Mouse (Mus musculus) embryonic facial prominence, embryonic 10.5 days (tissue): Measurements from ENCODE around the gene Tex44. TPM values are rescaled to one million over a fixed set of nuclear protein-coding genes. Genes with fewer than 3 reads are reported as not detected.
"Not testable (repeated sequence)": the region's sequence is repeated elsewhere in the genome, so short reads cannot be mapped to it uniquely, and the experiment has no call there.

Source experiments
- DNase-seq: peaks from one replicate; pipeline ENCODE4 v3.0.0-alpha.2; 2017; ENCODE audit warnings: low spot score
- H3K27ac ChIP-seq: fragments of 300-500 bp; sonication (generic); replicated peaks from 2 replicates; pipeline ENCODE4 v1.5.1; 2016; ENCODE audit warnings: mild to moderate bottlenecking
- H3K27me3 ChIP-seq: fragments of 300-500 bp; sonication (generic); replicated peaks from 2 replicates; pipeline ENCODE4 v1.6.1; 2016; ENCODE audit warnings: low read depth, mild to moderate bottlenecking; ENCODE audit not compliant: poor library complexity, severe bottlenecking
- H3K36me3 ChIP-seq: fragments of 300-500 bp; sonication (generic); replicated peaks from 2 replicates; pipeline ENCODE4 v1.6.1; 2016; ENCODE audit warnings: mild to moderate bottlenecking, moderate library complexity
- H3K4me1 ChIP-seq: fragments of 300-500 bp; sonication (generic); 2 replicates; pipeline ENCODE4 v1.6.1; 2016
- H3K4me3 ChIP-seq: fragments of 300-500 bp; sonication (generic); 2 replicates; pipeline ENCODE4 v1.5.1; 2016; ENCODE audit warnings: mild to moderate bottlenecking, moderate library complexity
- H3K9me3 ChIP-seq: fragments of 300-500 bp; sonication (generic); 2 replicates; pipeline ENCODE4 v1.6.1; 2016; ENCODE audit warnings: mild to moderate bottlenecking
- whole genome bisulfite sequencing: fragments of 180-500 bp; shearing (Covaris S2); methylation state at CpG from one replicate; pipeline ENCODE4 v1.1.7; 2016; 5-methylcytosine and 5-hydroxymethylcytosine counted together
- polyA plus RNA-seq: library from polyadenylated mRNA; unstranded; fragments of >200 nt; fragmentation: Nextera tagmentation; extraction: Ambion mirVana; gene quantifications from 2 replicates; pipeline ENCODE4 v1.2.1, GENCODE M21; 2016

Gene Tex44
- polyA plus RNA-seq, 1 experiment from 2014 or later, result not detected

DNA sequence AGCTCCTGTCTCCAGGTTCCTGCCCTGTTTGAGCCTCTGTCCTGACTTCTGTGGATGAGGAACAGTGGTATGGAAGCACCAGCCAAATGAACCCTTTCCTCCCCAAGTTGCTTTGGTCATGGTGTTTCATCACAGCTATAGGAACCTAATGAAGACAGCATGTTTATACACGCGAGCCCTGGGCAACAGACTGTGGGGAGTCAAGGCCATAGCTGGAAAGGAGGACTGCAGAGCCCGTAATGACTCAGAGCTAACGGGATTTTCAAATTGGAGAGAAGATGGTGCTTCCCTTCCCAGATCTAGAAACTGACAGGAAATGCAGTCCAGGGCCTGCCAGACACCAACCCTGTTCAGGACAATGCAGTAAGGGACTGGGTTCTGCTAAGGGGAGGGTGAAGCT is 33.2 kb downstream of the Tex44 start:
- WGBS, result 80% methylated on average over 4 of the region's 4 CpGs
- no peak overlapping the region for H3K4me3 ChIP-seq
- H3K27ac ChIP-seq, result no peak overlapping the region
- no peak for DNase-seq
- no peaks in the 10 kb centered on the region; the same call in 1 of the 2 replicates for H3K9me3 ChIP-seq
- no peaks in the 10 kb centered on the region for H3K27me3 ChIP-seq
- H3K36me3 ChIP-seq, result no peaks in the 10 kb centered on the region
- H3K4me1 ChIP-seq, result peaks cover 10% of the 10 kb centered on the region

DNA sequence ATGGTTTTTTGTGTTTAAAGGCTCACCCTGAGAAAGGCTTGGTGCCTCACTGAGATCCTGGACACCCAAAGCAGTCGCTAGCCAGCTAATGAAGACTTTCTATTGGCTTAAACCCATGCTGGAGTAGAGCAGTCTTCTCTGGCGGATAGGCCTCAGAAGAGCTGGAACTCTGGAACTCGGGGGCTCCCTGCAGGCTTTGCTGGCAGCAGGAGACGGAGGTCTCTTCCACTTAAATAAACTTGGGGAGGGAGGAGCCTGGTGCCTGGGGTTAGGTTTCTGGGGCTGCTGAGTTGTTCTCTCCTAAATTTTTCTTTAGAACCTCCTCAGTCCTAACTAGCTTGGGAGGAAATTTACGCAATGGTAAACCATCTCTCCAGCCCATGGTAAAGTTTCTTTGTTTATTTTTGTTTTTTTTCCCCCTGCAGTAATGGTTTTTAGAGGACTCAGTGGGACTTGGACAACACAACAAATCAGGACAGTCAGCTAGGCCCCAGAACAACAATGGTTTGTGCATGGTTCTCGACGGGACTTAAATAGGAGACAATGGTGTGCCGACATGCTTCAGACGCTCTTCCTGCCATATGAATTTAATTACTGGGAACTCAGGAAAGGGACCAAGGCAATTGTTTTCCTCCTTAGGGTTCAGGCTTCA is 38.2 kb downstream of the Tex44 start:
- H3K36me3 ChIP-seq, result no peaks in the 10 kb centered on the region
- H3K27ac ChIP-seq, result peak overlapping the region; percentile 90
- H3K27me3 ChIP-seq, result no peaks in the 10 kb centered on the region
- no peaks in the 10 kb centered on the region; the same call in 1 of the 2 replicates for H3K9me3 ChIP-seq
- H3K4me3 ChIP-seq, result no peak overlapping the region
- WGBS, result 38% methylated on average over 9 of the region's 9 CpGs
- peak; percentile 48 for DNase-seq
- peaks cover 15% of the 10 kb centered on the region for H3K4me1 ChIP-seq

DNA sequence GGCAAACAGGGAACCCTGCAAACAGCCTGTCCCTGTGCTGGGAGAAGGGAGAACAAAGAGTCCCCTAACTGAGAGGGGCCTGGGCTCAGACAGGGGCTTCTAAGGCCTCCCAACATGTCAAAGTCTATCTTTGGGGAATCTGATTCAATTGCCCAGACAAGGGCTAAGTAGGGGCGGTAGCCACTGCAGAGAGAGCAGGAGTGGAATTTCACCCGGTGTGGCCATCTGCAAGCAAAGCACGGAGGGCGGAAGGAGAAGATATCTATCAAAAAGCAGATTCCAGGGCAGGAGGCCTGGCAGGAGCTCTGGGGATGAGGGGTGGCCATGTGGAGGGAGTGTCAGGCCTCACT is 38.7 kb downstream of the Tex44 start:
- no peaks in the 10 kb centered on the region; the same call in 1 of the 2 replicates for H3K9me3 ChIP-seq
- no peaks in the 10 kb centered on the region for H3K27me3 ChIP-seq
- WGBS, result 33% methylated on average over 4 of the region's 4 CpGs
- H3K36me3 ChIP-seq, result no peaks in the 10 kb centered on the region
- peak; percentile 65 for DNase-seq
- H3K27ac ChIP-seq, result peak overlapping the region; percentile 90
- H3K4me1 ChIP-seq, result peaks cover 15% of the 10 kb centered on the region
- H3K4me3 ChIP-seq, result no peak overlapping the region

DNA sequence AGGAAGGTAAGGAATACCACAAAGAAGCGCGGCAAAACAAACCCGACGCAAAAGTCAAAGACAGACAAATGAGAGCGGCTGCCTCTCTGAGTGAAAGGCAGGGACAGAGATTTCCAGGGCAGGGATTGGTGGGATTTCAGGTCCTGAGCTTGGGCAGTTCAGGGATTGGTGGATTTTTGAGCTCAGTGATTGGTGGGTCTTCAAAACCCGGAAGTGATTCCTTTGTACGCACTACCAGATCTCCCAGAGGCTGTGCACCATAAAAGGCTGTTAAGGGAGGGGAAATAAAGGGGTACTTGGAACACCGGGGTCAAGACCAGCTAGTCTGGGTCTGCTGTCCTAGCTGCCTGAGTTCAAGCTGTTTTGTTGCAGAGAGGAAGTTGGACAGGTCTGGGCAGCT is 41.3 kb downstream of the Tex44 start:
- Histone ChIP-seq H3K9me3 (no peaks in the 10 kb centered on the region), H3K36me3 (no peaks in the 10 kb centered on the region), H3K27ac (no peak overlapping the region), H3K4me1 (peaks cover 29% of the 10 kb centered on the region), H3K4me3 (no peak overlapping the region), H3K27me3 (no peaks in the 10 kb centered on the region)
- no peak for DNase-seq
- 87% methylated on average over 8 of the region's 8 CpGs for WGBS

DNA sequence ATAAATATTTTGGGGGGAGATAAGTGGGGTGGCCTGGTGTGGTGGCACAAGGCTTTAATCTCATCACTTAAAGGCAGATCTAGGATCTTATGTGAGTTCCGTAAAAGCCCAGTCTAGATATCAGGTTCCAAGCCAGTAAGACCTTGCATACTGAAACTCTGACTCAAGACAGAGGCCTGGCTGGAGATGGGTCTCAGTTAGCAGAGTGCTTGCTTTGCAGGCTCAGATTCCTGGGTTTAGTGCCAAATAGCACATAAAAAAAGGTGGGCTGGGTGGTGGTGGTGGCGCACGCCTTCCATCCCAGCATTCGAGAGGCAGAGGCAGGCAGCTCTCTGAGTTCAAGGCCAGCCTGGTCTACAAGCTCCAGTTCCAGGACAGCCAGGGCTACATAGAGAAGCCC is 43.7 kb downstream of the Tex44 start:
- WGBS, result 94% methylated on average over 4 of the region's 4 CpGs
- no peak for DNase-seq
- Histone ChIP-seq H3K27ac (no peak overlapping the region), H3K27me3 (no peaks in the 10 kb centered on the region), H3K36me3 (no peaks in the 10 kb centered on the region), H3K4me3 (no peak overlapping the region), H3K9me3 (no peaks in the 10 kb centered on the region), H3K4me1 (peaks cover 26% of the 10 kb centered on the region)

DNA sequence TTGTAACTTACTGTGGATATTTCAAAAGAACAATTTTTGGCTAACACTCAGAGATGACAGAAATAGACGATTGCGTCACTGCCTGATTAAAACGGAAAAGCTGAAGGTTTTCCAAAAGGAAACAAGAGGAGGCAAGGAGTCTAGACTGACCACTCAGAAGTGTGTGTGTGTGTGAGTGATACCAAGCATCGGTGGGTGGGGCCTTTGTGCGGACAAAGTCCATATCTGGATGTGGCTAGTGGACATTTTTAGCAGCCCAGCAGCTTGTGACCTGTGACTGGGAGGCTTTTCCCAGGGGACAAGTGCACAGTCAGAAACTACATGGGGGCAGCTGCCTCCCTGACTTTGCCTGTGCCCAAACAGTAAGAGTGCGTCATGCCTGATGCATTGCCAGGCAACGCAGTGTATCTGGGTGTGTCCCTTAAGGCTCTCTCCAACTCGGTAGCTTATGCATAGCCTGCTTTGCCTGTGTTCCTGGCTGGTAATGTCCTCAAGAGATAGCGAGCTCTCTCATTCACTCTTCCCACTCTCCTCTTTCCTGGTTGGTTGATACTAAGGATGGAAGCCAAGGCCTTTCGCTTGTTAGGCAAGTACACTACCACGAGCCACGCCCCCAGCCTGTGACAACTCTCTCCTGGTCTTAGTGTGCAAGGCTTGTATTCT is 44.5 kb downstream of the Tex44 start:
- Histone ChIP-seq H3K27me3 (no peaks in the 10 kb centered on the region), H3K36me3 (no peaks in the 10 kb centered on the region), H3K4me3 (no peak overlapping the region), H3K27ac (peak overlapping the region; percentile 45), H3K4me1 (peaks cover 20% of the 10 kb centered on the region), H3K9me3 (no peaks in the 10 kb centered on the region)
- DNase-seq, result no peak
- 84% methylated on average over 12 of the region's 12 CpGs for WGBS

DNA sequence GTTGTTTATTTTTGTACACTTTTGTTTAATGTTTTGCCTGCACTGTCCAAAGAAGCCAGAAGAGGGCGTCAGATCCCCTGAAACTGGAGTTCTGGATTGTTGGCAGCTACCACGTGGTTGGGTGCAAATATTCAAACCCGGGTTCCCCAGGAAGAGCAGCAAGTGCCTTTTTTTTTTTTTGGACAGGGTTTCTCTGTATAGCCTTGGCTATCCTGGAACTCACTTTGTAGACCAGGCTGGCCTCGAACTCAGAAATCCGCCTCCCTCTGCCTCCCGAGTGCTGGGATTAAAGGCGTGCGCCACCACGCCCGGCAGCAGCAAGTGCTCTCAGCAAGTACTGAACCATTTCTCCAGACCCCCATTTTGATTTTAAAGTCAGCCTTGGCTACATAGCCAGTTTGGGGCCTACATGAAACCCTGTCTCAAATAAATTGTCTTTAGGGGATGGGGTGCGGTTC is 45.4 kb downstream of the Tex44 start:
- not testable (repeated sequence) for H3K27me3 ChIP-seq, H3K36me3 ChIP-seq, DNase-seq, H3K4me3 ChIP-seq, H3K9me3 ChIP-seq
- Histone ChIP-seq H3K27ac (peak overlapping the region; percentile 88), H3K4me1 (peaks cover 20% of the 10 kb centered on the region)
- WGBS, result 77% methylated on average over 11 of the region's 11 CpGs

DNA sequence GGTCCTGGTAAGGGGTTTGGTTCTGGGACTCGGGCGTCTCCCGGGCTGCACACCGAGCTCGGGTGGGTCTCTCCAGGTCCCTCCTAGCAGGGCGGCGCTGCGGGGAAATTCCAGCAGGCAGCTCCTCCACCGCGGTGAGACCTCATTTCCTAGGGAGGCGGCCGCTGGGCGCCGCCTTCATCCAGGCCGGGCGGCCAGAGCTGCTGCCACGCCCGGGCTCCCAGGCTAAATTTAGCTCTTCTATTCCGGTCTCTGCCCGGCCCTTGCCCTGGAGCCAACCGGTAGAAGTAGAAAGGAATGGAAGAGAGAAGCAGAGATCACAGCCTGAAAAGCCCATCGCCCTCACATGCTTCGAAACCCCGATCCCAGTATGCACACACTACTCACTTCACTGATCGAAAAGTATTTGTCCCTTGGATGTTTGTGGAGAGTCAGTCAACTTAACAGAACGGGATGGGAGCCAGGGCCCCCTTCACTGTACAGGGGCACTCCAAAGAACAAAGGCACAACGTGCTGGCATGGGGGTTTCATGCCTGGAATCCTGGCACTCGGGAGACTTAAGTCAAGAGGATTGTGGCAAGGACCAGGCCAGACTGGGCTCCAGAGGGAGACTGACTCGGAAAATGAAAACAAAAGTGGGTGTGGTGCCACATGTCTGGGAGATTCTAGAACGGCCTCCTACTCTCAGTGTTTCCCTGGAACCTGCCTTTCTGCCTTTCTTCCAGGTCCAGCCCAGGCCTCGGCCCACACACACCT is 46.2 kb downstream of the Tex44 start:
- Histone ChIP-seq H3K9me3 (no peaks in the 10 kb centered on the region), H3K36me3 (no peaks in the 10 kb centered on the region), H3K27ac (peak overlapping the region; percentile 88), H3K27me3 (no peaks in the 10 kb centered on the region), H3K4me3 (peak overlapping the region; percentile 44), H3K4me1 (peaks cover 20% of the 10 kb centered on the region)
- 18% methylated on average over 31 of the region's 31 CpGs for WGBS
- peak; percentile 78 for DNase-seq

DNA sequence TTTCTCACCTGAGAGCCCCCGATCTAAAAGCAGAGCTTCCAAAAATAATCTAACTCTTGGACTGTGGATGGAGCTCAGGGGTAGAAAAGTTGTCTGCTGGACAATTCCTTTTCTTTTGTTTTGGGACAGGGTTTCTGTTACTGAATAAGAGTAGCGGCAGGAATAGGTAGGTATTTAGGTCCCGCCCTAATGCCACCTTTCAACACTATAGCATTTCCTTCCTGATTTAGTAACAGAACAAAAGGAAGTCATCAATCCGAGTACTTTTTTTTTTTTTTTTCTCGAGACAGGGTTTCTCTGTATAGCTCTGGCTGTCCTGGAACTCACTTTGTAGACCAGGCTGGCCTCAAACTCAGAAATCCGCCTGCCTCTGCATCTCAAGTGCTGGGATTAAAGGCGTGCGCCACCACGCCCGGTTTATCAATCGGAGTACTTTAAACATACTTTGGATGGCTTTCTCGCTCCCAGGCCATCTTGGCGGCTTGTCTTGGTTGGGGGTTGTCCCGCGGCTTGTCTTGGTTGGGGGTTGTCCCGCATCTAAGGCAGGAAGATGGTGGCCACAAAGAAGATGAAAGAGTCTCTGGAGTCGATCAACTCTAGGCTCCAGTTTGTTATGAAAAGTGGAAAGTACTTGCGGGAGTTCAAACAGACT is 47.1 kb downstream of the Tex44 start:
- Histone ChIP-seq H3K4me3 (no peak overlapping the region), H3K27me3 (no peaks in the 10 kb centered on the region), H3K36me3 (no peaks in the 10 kb centered on the region), H3K9me3 (no peaks in the 10 kb centered on the region), H3K27ac (peak overlapping the region; percentile 88), H3K4me1 (peaks cover 20% of the 10 kb centered on the region)
- no peak for DNase-seq
- 94% methylated on average over 18 of the region's 18 CpGs for WGBS

Other genes starting within 250 kb of the Tex44 start
- 4.9 and 6.2 TPM in 2 replicates for gene B3gnt7, start 123.5 kb upstream of the Tex44 start, polyA plus RNA-seq
- gene Ncl, start 66.9 kb upstream of the Tex44 start, polyA plus RNA-seq, result 625 and 641 TPM in 2 replicates
- 0.24 TPM in 1 of 2 replicates, not detected in the other for gene Nmur1, start 101 bp upstream of the Tex44 start, polyA plus RNA-seq
- 3,352 and 3,592 TPM in 2 replicates for gene Ptma, start 100.4 kb downstream of the Tex44 start, polyA plus RNA-seq
- gene Pde6d, start 156.3 kb downstream of the Tex44 start, polyA plus RNA-seq, result 60.8 and 61.2 TPM in 2 replicates
- 74.1 and 75.7 TPM in 2 replicates for gene Cops7b, start 156.6 kb downstream of the Tex44 start, polyA plus RNA-seq
- 1.00 and 3.5 TPM in 2 replicates for gene Nppc, start 244.2 kb downstream of the Tex44 start, polyA plus RNA-seq